Mouse (Mus musculus): ENCODE measurements around the gene Abcb8.

GRCm38 (mm10) chr5:24401969-24402368 is 8.5 kb downstream of the Abcb8 start:
- no peak for TF ChIP-seq CTCF (IDR thresholded peaks at IDR 0.05; ENCODE audit: low read depth)
- TF ChIP-seq EP300 (IDR thresholded peaks at IDR 0.05; ENCODE audit: low read depth) = no peak

All from liver, embryonic 14.5 days (tissue).